Mouse (Mus musculus): ENCODE measurements at regions not wholly inside any gene's neighbourhood (a gene's known extent, or its start where the extent isn't known, plus 50 kb on each side); places are given as distances from the start of the nearest gene placed in this dataset.

- no peak for TF ChIP-seq CTCF (IDR thresholded peaks at IDR 0.05; ENCODE audit: borderline replicate concordance, extremely low read depth, insufficient read depth, insufficient read length)
- no peak for TF ChIP-seq POLR2A (IDR thresholded peaks at IDR 0.05; ENCODE audit: borderline replicate concordance, extremely low read depth, insufficient read depth, insufficient read length, poor library complexity, severe bottlenecking)
Observed at GRCm38 (mm10) chr13:57055409-57056195, 159.8 kb upstream of the Trpc7 start.
